Mouse (Mus musculus): ENCODE data around the gene Ppp1r3g. TPM values are rescaled to one million over a fixed set of nuclear protein-coding genes. Genes with fewer than 3 reads are reported as not detected.

The Ppp1r3g gene
- polyA plus RNA-seq (2015; fragmentation: Nextera tagmentation; extraction: Ambion mirVana): 0.15 and 0.40 TPM in 2 replicates

DNA sequence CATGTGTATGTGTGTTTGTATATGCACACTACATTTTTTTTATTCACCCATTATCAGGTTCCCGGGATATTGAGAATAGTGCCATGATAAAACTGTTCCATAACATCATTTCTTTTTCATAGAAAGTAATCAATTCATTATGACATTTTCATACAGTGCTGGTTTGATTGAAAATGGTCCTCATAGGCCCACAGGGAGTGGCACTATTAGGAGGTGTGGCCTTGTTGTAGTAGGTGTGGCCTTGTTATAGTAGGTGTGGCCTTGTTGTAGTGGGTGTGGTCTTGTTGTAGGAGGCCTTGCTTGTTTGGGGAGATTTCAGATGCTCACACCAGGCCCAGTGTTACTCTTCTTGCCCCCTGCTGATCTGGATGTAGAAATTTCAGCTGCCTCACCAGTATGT is at the start of gene Ppp1r3g:
TSS of gene Ppp1r3g (plus strand) at position 301 of the 400 bp plus-strand sequence.
- no peak within 1 kb of the TSS for H3K9ac ChIP-seq
- WGBS: 95% methylated on average over 1 of the region's 1 CpGs
- H3K36me3 ChIP-seq: no peaks in the 10 kb centered on the region
- no peaks in the 10 kb centered on the region for H3K9me3 ChIP-seq
- H3K4me3 ChIP-seq: no peak within 1 kb of the TSS
- H3K4me2 ChIP-seq: no peak within 1 kb of the TSS
- H3K27ac ChIP-seq (replicated peaks): no peak within 1 kb of the TSS
- no peaks in the 10 kb centered on the region for H3K4me1 ChIP-seq (replicated peaks)
- ATAC-seq (ENCODE audit: low read depth): no peak
- H3K27me3 ChIP-seq: no peaks in the 10 kb centered on the region

DNA sequence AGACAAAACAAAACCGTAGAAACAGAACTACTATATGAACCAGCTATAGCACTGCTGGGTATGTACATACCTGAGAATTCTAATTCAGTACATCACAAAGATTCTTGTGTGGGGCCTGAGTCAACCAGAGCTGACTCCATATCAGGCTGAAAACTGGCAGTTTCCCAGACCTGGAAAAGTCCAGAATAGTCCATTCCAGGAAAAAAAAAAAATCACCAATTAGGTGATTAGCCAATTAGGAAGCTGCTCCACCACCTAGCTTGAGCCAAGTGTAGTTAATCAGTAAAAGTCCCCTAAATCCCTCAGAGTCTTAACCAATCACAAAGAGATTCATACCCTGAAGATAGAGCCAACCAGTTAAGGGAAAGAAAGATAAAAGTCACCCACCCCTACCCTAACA is 47.2 kb upstream of the Ppp1r3g start:
- no peak for ATAC-seq (ENCODE audit: low read depth)
- 81% methylated on average over 1 of the region's 1 CpGs for WGBS

GRCm38 (mm10) chr13:35937991-35938390 is 20.6 kb upstream of the Ppp1r3g start:
- Histone ChIP-seq H3K27me3 (no peaks in the 10 kb centered on the region), H3K4me2 (no peak overlapping the region), H3K4me1 (replicated peaks) (no peaks in the 10 kb centered on the region), H3K9ac (no peak overlapping the region), H3K27ac (replicated peaks) (no peak overlapping the region), H3K4me3 (no peak overlapping the region), H3K36me3 (no peaks in the 10 kb centered on the region), H3K9me3 (0 out of 2 replicates have a peak, but pooled peaks cover 13% of the 10 kb centered on the region)
- no peak for ATAC-seq (ENCODE audit: low read depth)
- WGBS: 85% methylated on average over 2 of the region's 2 CpGs

More for the DNA sequence above, 47.2 kb upstream of the Ppp1r3g start:
- Histone ChIP-seq H3K36me3 (no peaks in the 10 kb centered on the region), H3K27me3 (no peaks in the 10 kb centered on the region), H3K4me1 (replicated peaks) (no peaks in the 10 kb centered on the region), H3K9ac (no peak overlapping the region), H3K9me3 (no peaks in the 10 kb centered on the region), H3K4me3 (no peak overlapping the region), H3K27ac (replicated peaks) (no peak overlapping the region), H3K4me2 (no peak overlapping the region)

- H3K9ac ChIP-seq: no peak overlapping the region
- no peak for ATAC-seq (ENCODE audit: low read depth)
- H3K4me3 ChIP-seq: no peak overlapping the region
- no peak overlapping the region for H3K4me2 ChIP-seq
- H3K4me1 ChIP-seq (replicated peaks): no peaks in the 10 kb centered on the region
- WGBS: 71% methylated on average over 18 of the region's 18 CpGs
- no peaks in the 10 kb centered on the region for H3K27me3 ChIP-seq
- H3K9me3 ChIP-seq: 0 out of 2 replicates have a peak, but pooled peaks cover 5% of the 10 kb centered on the region
- no peak overlapping the region for H3K27ac ChIP-seq (replicated peaks)
- H3K36me3 ChIP-seq: no peaks in the 10 kb centered on the region
These were observed 18.6 kb upstream of the Ppp1r3g start for GRCm38 (mm10) chr13:35939871-35940665.

DNA sequence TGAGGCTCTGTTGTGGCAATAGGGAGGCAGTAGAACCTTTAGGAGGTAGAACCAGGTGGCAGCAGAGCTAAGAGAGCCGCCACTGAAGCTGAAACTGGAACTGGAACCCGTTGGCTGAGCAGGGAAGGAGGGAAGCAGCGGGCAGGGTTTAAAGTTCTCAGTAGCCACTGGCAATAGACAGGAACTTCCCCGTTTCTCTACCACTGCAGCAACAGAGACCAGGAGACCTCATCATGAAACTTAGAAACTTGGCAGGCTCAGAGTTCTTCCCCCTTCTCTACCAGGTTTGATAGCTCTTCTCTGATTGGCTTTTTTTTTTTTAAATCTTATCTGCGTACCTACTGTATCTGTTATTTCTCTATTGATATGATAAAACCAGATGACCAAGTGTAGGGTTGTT is 17.7 kb upstream of the Ppp1r3g start:
- 85% methylated on average over 5 of the region's 5 CpGs for WGBS
- Histone ChIP-seq H3K27ac (replicated peaks) (no peak overlapping the region), H3K4me1 (replicated peaks) (no peaks in the 10 kb centered on the region), H3K9ac (no peak overlapping the region), H3K9me3 (no peaks in the 10 kb centered on the region), H3K27me3 (no peaks in the 10 kb centered on the region), H3K4me2 (no peak overlapping the region), H3K36me3 (no peaks in the 10 kb centered on the region), H3K4me3 (no peak overlapping the region)
- no peak for ATAC-seq (ENCODE audit: low read depth)

- peak; percentile 38; the same call in 1 of the 2 replicates for ATAC-seq (ENCODE audit: low read depth)
- H3K4me2 ChIP-seq: no peak overlapping the region
- H3K9me3 ChIP-seq: no peaks in the 10 kb centered on the region
- WGBS: 75% methylated on average over 20 of the region's 20 CpGs
- no peaks in the 10 kb centered on the region for H3K27me3 ChIP-seq
- H3K36me3 ChIP-seq: no peaks in the 10 kb centered on the region
- no peaks in the 10 kb centered on the region for H3K4me1 ChIP-seq (replicated peaks)
- H3K27ac ChIP-seq (replicated peaks): no peak overlapping the region
- H3K9ac ChIP-seq: peak overlapping the region; percentile 26; the same call in 1 of the 2 replicates
- no peak overlapping the region for H3K4me3 ChIP-seq
These were observed 11.8 kb upstream of the Ppp1r3g start for GRCm38 (mm10) chr13:35946659-35947353.

GRCm38 (mm10) chr13:35947354-35948000 is 11.2 kb upstream of the Ppp1r3g start:
- no peak for ATAC-seq (ENCODE audit: low read depth)
- Histone ChIP-seq H3K27ac (replicated peaks) (no peak overlapping the region), H3K9me3 (no peaks in the 10 kb centered on the region), H3K27me3 (no peaks in the 10 kb centered on the region), H3K4me3 (no peak overlapping the region), H3K4me2 (no peak overlapping the region), H3K36me3 (no peaks in the 10 kb centered on the region), H3K4me1 (replicated peaks) (no peaks in the 10 kb centered on the region), H3K9ac (no peak overlapping the region)
- WGBS: 24% methylated on average over 14 of the region's 14 CpGs

DNA sequence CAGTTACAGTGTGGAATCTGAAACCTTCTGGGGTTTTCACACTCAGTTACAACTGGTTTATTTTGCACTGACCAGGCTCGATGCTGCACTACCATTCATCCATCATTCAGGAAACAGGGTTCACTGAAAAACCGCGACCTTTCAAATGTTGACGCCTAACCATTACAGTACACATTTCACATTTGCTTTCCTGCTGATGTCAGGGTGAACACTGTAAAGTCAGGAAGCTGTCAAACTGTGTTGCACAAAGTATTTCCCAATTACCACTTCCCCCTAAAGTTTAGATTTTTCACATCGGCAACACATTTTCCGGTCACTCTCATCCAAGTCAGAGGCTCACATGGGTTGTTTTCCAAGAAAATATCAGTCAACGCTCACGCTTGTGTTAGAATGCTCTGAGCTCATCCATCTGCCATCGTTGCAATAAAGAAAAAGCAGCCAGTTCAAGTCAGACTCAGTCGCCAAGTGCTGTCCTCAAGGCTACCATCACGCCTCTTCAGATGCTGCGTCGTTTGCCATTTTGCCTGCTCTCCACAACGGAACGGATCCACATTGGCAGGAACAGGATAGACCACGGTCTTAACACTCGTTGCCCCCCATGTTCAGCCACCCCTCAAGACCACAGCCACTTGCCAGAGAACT is 8.7 kb upstream of the Ppp1r3g start:
- ATAC-seq (ENCODE audit: low read depth): no peak
- Histone ChIP-seq H3K4me2 (no peak overlapping the region), H3K4me3 (no peak overlapping the region), H3K36me3 (no peaks in the 10 kb centered on the region), H3K27ac (replicated peaks) (no peak overlapping the region), H3K9me3 (no peaks in the 10 kb centered on the region), H3K9ac (no peak overlapping the region), H3K27me3 (no peaks in the 10 kb centered on the region), H3K4me1 (replicated peaks) (no peaks in the 10 kb centered on the region)
- 83% methylated on average over 17 of the region's 17 CpGs for WGBS

- no peak overlapping the region for H3K4me3 ChIP-seq
- no peak overlapping the region for H3K9ac ChIP-seq
- 79% methylated on average over 12 of the region's 12 CpGs for WGBS
- H3K36me3 ChIP-seq: no peaks in the 10 kb centered on the region
- H3K27ac ChIP-seq (replicated peaks): no peak overlapping the region
- no peaks in the 10 kb centered on the region for H3K9me3 ChIP-seq
- no peaks in the 10 kb centered on the region for H3K4me1 ChIP-seq (replicated peaks)
- no peak overlapping the region for H3K4me2 ChIP-seq
- no peaks in the 10 kb centered on the region for H3K27me3 ChIP-seq
- no peak for ATAC-seq (ENCODE audit: low read depth)
These were observed 890 bp downstream of the Ppp1r3g start for GRCm38 (mm10) chr13:35959391-35960067.

DNA sequence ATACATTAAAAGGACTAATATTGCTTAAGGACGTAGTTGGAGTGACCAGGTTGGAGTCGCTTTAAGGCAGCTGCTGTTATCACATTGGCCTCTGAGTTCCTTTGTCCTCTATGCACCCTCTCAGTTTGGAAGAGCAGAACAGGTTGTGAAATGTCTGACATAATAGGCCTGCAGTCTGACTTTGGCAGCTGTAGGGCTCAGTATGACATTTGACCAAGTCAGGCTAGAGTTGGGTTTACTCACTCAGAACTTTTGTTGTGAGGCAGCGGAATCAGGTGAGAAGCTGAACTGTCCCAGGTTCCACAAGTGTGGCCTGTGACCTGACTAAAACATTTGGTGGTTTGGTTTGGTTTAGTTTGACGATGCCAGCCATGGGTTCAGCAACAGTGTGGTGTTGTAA is 4.9 kb downstream of the Ppp1r3g start:
- Histone ChIP-seq H3K4me1 (replicated peaks) (peaks cover 11% of the 10 kb centered on the region), H3K36me3 (no peaks in the 10 kb centered on the region), H3K4me2 (no peak overlapping the region), H3K27me3 (peaks cover 19% of the 10 kb centered on the region), H3K9me3 (no peaks in the 10 kb centered on the region), H3K9ac (no peak overlapping the region), H3K27ac (replicated peaks) (no peak overlapping the region), H3K4me3 (no peak overlapping the region)
- no peak for ATAC-seq (ENCODE audit: low read depth)
- 91% methylated on average over 4 of the region's 4 CpGs for WGBS

DNA sequence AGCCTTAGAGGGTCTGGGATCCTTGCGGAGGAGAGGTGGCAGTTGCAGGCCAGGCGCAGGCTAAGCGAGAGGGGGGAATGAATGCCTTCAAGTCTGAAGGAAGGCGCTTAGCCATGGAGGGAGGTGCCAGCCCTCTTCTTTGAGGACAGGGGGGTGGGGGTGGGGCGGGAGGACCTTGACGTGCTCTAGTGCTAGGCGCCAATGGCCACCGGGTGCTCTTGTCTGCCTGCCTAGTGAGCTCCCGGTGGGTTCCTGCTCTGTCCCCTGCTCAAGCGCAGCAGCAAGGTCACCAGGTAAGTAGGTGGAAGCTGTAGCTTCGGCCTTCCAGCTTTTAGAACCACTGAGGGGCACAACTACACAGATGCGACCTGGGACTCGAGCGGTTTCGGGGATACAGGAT is 9.1 kb downstream of the Ppp1r3g start:
- no peak for ATAC-seq (ENCODE audit: low read depth)
- Histone ChIP-seq H3K4me3 (peak overlapping the region; percentile 51), H3K4me1 (replicated peaks) (peaks cover 22% of the 10 kb centered on the region), H3K9me3 (no peaks in the 10 kb centered on the region), H3K36me3 (no peaks in the 10 kb centered on the region), H3K27me3 (peaks cover 39% of the 10 kb centered on the region), H3K9ac (peak overlapping the region; percentile 65; the same call in 1 of the 2 replicates), H3K27ac (replicated peaks) (no peak overlapping the region), H3K4me2 (peak overlapping the region; percentile 84)
- WGBS: 3% methylated on average over 15 of the region's 15 CpGs

Data from neural tube, embryonic 13.5 days (tissue).